Comparison of ENCODE assay signal across 8 mouse cellular contexts in the genomic region with DNA sequence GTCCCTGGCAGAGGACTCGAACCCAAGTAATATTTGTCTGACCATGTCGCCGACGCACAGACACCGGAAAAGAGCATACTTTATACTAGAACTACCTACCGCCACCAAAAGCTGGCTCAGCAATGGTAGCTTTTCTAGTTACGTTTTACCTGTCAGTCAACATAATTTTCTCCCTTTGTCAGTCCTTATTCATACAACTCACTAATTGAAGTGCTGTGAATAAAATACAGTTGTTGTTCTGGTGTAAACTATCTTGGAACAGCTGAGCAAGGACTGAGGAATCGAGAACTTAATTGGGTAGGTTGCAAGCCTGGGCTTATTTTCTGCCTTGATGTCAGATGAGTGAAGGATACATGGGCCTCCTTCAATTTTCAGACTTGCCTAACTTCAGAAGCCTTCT. TPM values are rescaled to one million over a fixed set of nuclear protein-coding genes. Genes with fewer than 3 reads are reported as not detected.
A peak's percentile ranks its signal among the peaks of the same experiment; 100 is the strongest.
DNase-seq lines count a peak whose midpoint lies in the region; ATAC-seq and TF ChIP-seq lines count a peak whose summit lies in the region.

No protein-coding gene starts in this region.

- H3K27ac ChIP-seq in kidney, embryonic 16.5 days (ENCODE audit: low read length) = peak overlapping the region; percentile 88
- peak overlapping the region; percentile 99 for H3K27ac ChIP-seq in bone marrow, adult 2 months (ENCODE audit: control insufficient read depth, insufficient read depth, low read depth, low read length, poor library complexity)
- peak overlapping the region; percentile 97 for H3K27ac ChIP-seq in hindbrain, embryonic 16.5 days (ENCODE audit: low read depth, low read length)
- H3K27ac ChIP-seq in midbrain, embryonic 16.5 days (ENCODE audit: low read length) = peak overlapping the region; percentile 93

- H3K4me3 ChIP-seq in kidney, embryonic 16.5 days (ENCODE audit: low read length) = peak overlapping the region; percentile 93
- H3K4me3 ChIP-seq in bone marrow, adult 2 months (replicated peaks; ENCODE audit: control insufficient read depth, low read depth, low read length) = peak overlapping the region; percentile 65
- peak overlapping the region; percentile 97 for H3K4me3 ChIP-seq in hindbrain, embryonic 16.5 days (ENCODE audit: low read length)
- peak overlapping the region; percentile 94 for H3K4me3 ChIP-seq in midbrain, embryonic 16.5 days (ENCODE audit: low read depth, low read length)

- peak overlapping the region; percentile 91 for H3K9ac ChIP-seq in kidney, embryonic 16.5 days (replicated peaks; ENCODE audit: low read length)
- peak overlapping the region; percentile 97 for H3K9ac ChIP-seq in hindbrain, embryonic 16.5 days (ENCODE audit: low read depth, low read length)
- H3K9ac ChIP-seq in midbrain, embryonic 16.5 days (ENCODE audit: low read depth, low read length) = peak overlapping the region; percentile 93

- DNase-seq in kidney, postnatal 14 days = no peak
- no peak for DNase-seq in frontal cortex, postnatal 36 days (ENCODE audit: low spot score in 2 of 2)
- no peak for DNase-seq in left cerebral cortex, adult 8-10 months (ENCODE audit: low spot score in 2 of 2)
- no peak for DNase-seq in spleen, postnatal 10 days (ENCODE audit: low spot score in 2 of 2)

- no peaks in the 10 kb centered on the region for H3K9me3 ChIP-seq in kidney, embryonic 16.5 days (ENCODE audit: low read length)
- H3K9me3 ChIP-seq in hindbrain, embryonic 16.5 days (ENCODE audit: control insufficient read depth, low read length) = no peaks in the 10 kb centered on the region
- no peaks in the 10 kb centered on the region for H3K9me3 ChIP-seq in midbrain, embryonic 16.5 days (replicated peaks; ENCODE audit: control insufficient read depth, low read length, poor library complexity, severe bottlenecking)

- peaks cover 23% of the 10 kb centered on the region for H3K4me1 ChIP-seq in kidney, embryonic 16.5 days (ENCODE audit: insufficient read depth, low read length)
- H3K4me1 ChIP-seq in bone marrow, adult 2 months (ENCODE audit: control insufficient read depth, insufficient read depth, low read length) = peaks cover 2% of the 10 kb centered on the region; the same call in 1 of the 2 replicates
- peaks cover 11% of the 10 kb centered on the region for H3K4me1 ChIP-seq in hindbrain, embryonic 16.5 days (ENCODE audit: control insufficient read depth, insufficient read depth, low read depth, low read length)
- peaks cover 19% of the 10 kb centered on the region for H3K4me1 ChIP-seq in midbrain, embryonic 16.5 days (ENCODE audit: control insufficient read depth, insufficient read depth, low read length)

- TF ChIP-seq POLR2A in bone marrow, adult 2 months (IDR thresholded peaks at IDR 0.05; ENCODE audit: borderline replicate concordance, control insufficient read depth, low read depth, low read length) = no peak

- H3K4me2 ChIP-seq in kidney, embryonic 16.5 days (replicated peaks; ENCODE audit: low read depth, low read length) = peak overlapping the region; percentile 83
- H3K4me2 ChIP-seq in hindbrain, embryonic 16.5 days (ENCODE audit: low read length) = peak overlapping the region; percentile 73
- peak overlapping the region; percentile 58 for H3K4me2 ChIP-seq in midbrain, embryonic 16.5 days (ENCODE audit: low read length)

- H3K27me3 ChIP-seq in kidney, embryonic 16.5 days (ENCODE audit: insufficient read depth, low read length) = no peaks in the 10 kb centered on the region
- no peaks in the 10 kb centered on the region for H3K27me3 ChIP-seq in hindbrain, embryonic 16.5 days (replicated peaks; ENCODE audit: control insufficient read depth, insufficient read depth, low read length)
- H3K27me3 ChIP-seq in midbrain, embryonic 16.5 days (ENCODE audit: control insufficient read depth, insufficient read depth, low read depth, low read length) = no peaks in the 10 kb centered on the region

- ATAC-seq in kidney, embryonic 16.5 days (ENCODE audit: low FRiP score, low TSS enrichment) = no peak
- ATAC-seq in hindbrain, embryonic 16.5 days = peak; percentile 19
- peak; percentile 19; the same call in 1 of the 2 replicates for ATAC-seq in midbrain, embryonic 16.5 days

- no peak for TF ChIP-seq CTCF in bone marrow, adult 2 months (IDR thresholded peaks at IDR 0.05; ENCODE audit: control insufficient read depth, insufficient read depth, low read length)

- WGBS in kidney, embryonic 16.5 days = 5% methylated on average over 8 of the region's 8 CpGs
- WGBS in bone marrow, adult 2 months = 8% methylated on average over 8 of the region's 8 CpGs
- 8% methylated on average over 8 of the region's 8 CpGs for WGBS in hindbrain, embryonic 16.5 days
- WGBS in midbrain, embryonic 16.5 days = 6% methylated on average over 8 of the region's 8 CpGs

- no peaks in the 10 kb centered on the region for H3K36me3 ChIP-seq in kidney, embryonic 16.5 days (ENCODE audit: insufficient read depth, low read length)
- H3K36me3 ChIP-seq in hindbrain, embryonic 16.5 days (ENCODE audit: control insufficient read depth, insufficient read depth, low read length) = no peaks in the 10 kb centered on the region
- no peaks in the 10 kb centered on the region for H3K36me3 ChIP-seq in midbrain, embryonic 16.5 days (ENCODE audit: control insufficient read depth, insufficient read depth, low read length)

RNA-seq across cellular contexts. Expression of a gene that starts 0.9 kb away (rescaled TPM):
- 25.4 and 28.1 TPM in 2 replicates for polyA plus RNA-seq in kidney, embryonic 16.5 days (2015; fragmentation: Nextera tagmentation; extraction: Ambion mirVana)
- 21.3 and 27.0 TPM in 2 replicates for polyA plus RNA-seq in bone marrow, adult 2 months (2011; ENCODE audit: insufficient read depth, insufficient read length, low replicate concordance, missing spikeins)
- polyA plus RNA-seq in hindbrain, embryonic 16.5 days (2015; fragmentation: Nextera tagmentation; extraction: Ambion mirVana) = 20.4 and 22.3 TPM in 2 replicates
- 20.4 and 20.6 TPM in 2 replicates for polyA plus RNA-seq in midbrain, embryonic 16.5 days (2015; fragmentation: Nextera tagmentation; extraction: Ambion mirVana)
- 10 to 100 TPM; 24.2 to 33.1 (median 29.2) TPM for total RNA-seq in left cerebral cortex, adult 8-10 months (2022)

RNA-seq across cellular contexts. Expression of a gene that starts 58.6 kb away (rescaled TPM):
- 1,091 and 1,137 TPM in 2 replicates for polyA plus RNA-seq in kidney, embryonic 16.5 days (2015; fragmentation: Nextera tagmentation; extraction: Ambion mirVana)
- polyA plus RNA-seq in bone marrow, adult 2 months (2011; ENCODE audit: insufficient read depth, insufficient read length, low replicate concordance, missing spikeins) = 138 and 235 TPM in 2 replicates
- 786 and 849 TPM in 2 replicates for polyA plus RNA-seq in hindbrain, embryonic 16.5 days (2015; fragmentation: Nextera tagmentation; extraction: Ambion mirVana)
- 627 and 698 TPM in 2 replicates for polyA plus RNA-seq in midbrain, embryonic 16.5 days (2015; fragmentation: Nextera tagmentation; extraction: Ambion mirVana)
- 100 to 1,000 TPM; 726 to 856 (median 801) TPM for total RNA-seq in left cerebral cortex, adult 8-10 months (2022)
